Mouse (Mus musculus): ENCODE measurements at regions not wholly inside any gene's neighbourhood (a gene's known extent, or its start where the extent isn't known, plus 50 kb on each side); places are given as distances from the start of the nearest gene placed in this dataset.

GRCm38 (mm10) chr16:24150512-24150911 is 161.9 kb upstream of the Bcl6 start:
- no peak for DNase-seq (ENCODE audit: low read depth, low spot score)

DNA sequence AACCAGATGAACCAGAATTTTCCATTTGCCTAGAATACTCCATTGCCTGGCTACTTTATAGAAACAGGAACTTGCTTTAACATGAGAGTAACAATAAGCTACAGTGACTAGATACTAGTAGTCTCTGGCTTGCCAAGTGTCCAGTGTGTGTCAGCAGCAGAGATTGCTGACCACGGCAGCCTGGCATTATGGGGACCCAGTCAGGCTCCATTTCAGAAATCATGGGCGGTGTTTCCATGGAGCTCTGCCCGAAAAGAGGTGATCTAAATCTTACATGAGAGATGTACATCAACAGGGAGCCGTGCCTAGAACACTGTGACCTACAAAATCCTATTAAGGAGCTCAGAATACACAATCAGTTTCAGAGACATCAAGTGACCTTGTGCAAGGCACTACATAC is 160.8 kb upstream of the Bcl6 start:
- DNase-seq (ENCODE audit: low read depth, low spot score), result no peak

GRCm38 (mm10) chr16:24143894-24144293 is 155.2 kb upstream of the Bcl6 start:
- no peak for DNase-seq (ENCODE audit: low read depth, low spot score)

DNA sequence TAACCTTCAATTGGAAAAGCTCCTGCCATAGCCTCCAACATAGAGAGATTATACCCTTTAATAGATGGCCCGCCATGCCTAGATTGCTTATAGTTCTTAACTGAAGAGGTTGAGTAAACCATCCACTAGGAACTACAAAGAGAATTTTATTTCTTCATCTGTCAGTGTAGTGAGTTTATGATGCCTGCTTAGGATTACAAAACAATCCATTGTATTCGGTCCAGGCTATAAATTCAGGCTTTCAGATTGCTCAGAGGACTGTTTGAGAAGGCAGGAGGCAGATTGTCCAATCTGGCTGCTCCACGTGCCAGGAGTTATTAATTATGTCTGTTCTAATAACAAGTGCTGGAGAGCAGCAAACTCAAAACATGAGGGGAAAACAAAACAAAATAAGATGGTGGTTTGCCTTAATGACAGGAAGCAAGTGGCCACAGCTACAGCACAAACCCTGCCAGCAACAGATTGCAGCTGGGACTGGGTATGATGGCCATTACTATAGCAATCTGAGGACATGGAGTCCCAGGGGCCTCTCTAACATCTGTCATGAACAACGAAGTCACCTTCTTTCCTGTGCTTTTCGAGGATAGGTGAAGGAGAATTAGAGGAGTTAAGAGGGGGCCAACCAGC is 154.4 kb upstream of the Bcl6 start:
- no peak for DNase-seq (ENCODE audit: low read depth, low spot score)

GRCm38 (mm10) chr16:24139109-24139508 is 150.5 kb upstream of the Bcl6 start:
- no peak for DNase-seq (ENCODE audit: low read depth, low spot score)

GRCm38 (mm10) chr16:24137266-24138033 is 148.8 kb upstream of the Bcl6 start:
- no peak for DNase-seq (ENCODE audit: low read depth, low spot score)

GRCm38 (mm10) chr16:24136483-24137148 is 148.0 kb upstream of the Bcl6 start:
- no peak for DNase-seq (ENCODE audit: low read depth, low spot score)

GRCm38 (mm10) chr16:24135841-24136240 is 147.2 kb upstream of the Bcl6 start:
- DNase-seq (ENCODE audit: low read depth, low spot score), result no peak

DNA sequence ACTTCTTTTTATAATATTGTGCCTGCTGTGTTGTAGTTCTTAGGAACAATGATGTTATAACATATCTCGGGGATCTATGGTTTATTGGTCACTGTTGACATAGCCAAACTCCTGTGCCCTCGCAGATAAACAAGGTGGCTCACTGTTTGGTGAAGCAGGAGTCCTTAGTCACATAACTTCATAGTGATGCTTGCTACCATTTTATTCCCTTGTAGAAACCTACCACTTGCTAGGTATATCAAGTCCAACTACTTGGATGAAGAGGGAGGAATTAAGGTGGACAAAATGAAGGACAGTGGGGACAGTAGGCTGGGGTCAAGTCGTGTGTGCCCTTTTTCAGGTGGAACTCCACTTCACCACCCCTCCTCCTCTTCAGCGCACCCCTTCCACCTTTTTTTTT is 146.7 kb upstream of the Bcl6 start:
- DNase-seq (ENCODE audit: low read depth, low spot score), result no peak

DNA sequence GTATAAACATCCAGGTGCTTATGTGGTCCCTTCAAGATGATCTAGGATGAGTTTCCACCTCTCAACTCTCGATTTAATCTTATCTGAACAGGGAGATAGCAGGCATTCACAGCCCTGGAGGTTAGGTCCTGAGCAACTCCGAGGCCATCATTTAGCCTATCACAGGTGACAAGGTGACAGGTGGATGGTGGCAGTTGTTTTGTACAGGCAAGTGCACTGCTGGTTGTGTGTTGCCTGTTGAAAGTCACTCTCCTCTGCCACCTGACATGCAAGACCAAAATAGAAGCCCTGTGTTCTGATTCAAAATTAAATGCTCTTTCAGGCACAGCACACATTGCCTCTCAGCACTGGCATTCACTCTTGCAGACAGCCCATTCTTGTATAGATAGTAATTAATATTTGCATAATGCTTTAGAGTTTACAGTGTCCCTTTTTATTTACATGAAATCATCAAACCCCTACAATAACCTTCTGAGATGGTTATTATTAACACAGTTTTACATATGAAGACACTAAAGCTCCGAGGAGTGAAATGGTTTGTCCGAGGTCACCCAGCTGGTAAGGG is 145.9 kb upstream of the Bcl6 start:
- DNase-seq (ENCODE audit: low read depth, low spot score), result no peak

DNA sequence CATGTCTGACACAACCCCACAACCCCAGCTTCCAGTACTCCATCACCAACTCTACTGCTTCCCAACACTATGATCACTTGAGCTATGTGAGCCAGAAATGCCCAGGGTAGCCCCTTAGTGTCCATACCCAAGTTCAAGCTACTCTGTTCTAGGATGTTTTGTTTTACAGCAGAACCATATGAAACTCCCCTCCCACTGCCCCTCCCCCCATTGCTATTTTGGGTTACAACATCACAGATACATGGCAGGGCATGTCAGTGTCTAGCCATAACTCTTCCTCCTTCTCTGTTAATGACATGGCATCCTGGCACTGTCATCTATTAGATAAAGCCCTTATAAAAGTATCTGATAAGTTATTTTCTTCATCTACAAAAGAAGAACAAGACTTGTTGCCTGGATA is 142.0 kb upstream of the Bcl6 start:
- no peak for DNase-seq (ENCODE audit: low read depth, low spot score)

DNA sequence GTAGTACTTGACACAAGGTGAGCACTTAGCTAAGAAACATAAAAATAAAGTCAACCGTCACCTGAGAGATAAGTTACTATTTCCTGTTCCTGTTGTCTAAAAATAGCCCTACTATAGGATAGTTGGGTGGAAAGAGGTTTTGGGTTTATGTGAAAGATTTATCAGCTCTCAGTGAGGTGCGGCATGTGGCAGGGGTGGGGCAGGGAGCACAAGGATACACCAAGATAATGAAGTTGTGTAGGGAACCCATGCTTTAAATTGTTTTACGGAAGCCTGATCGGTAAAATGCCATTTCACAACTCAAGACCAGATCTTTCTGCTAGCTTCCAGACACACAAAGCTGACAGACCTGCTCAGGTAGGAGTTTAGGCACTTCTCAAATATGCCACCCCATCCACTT is 141.0 kb upstream of the Bcl6 start:
- no peak for DNase-seq (ENCODE audit: low read depth, low spot score)

DNA sequence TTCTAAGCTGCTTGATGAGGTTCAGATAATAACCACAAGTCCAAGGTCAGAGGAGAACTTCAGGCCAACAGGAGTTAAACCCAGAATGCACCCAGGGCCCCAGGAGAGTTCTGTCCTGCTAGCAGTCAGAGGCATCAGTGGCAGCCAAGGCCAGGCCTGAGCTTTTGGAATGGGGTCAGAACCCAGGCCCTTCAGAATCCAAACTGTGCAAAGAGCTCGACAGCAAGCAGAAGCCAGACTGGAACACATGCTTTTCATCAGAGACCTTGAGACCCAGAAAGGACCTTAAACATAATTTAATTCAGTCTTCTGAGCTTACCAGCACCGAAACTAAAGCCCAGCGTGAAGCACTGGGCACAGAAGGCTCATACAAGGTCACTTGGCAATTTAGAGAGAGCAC is 139.9 kb upstream of the Bcl6 start:
- no peak for DNase-seq (ENCODE audit: low read depth, low spot score)

GRCm38 (mm10) chr16:24124766-24125165 is 136.1 kb upstream of the Bcl6 start:
- no peak for DNase-seq (ENCODE audit: low read depth, low spot score)

DNA sequence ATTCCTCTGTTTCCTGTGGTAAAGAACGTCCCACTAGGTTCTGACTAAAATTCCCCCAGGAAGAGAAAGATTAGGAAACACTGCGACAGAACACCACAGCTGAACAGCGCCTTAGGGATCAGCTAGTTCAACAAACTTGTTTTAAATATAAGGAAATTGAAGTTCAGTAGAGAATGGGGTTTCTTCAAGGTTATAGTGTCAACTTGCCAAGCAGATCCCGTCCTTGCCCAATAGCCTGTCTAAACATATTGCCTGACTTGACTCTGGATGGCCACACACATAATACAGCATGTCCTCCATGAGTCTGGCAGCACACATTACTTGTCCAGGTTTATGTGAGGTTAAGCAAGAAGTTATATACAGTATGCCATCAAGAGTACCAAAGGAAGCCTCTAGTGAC is 135.4 kb upstream of the Bcl6 start:
- DNase-seq (ENCODE audit: low read depth, low spot score), result no peak

- DNase-seq (ENCODE audit: low read depth, low spot score), result no peak
Observed at GRCm38 (mm10) chr16:24121633-24122032, 133.0 kb upstream of the Bcl6 start.

GRCm38 (mm10) chr16:24120836-24121235 is 132.2 kb upstream of the Bcl6 start:
- DNase-seq (ENCODE audit: low read depth, low spot score), result no peak

GRCm38 (mm10) chr16:24118487-24118886 is 129.8 kb upstream of the Bcl6 start:
- no peak for DNase-seq (ENCODE audit: low read depth, low spot score)

DNA sequence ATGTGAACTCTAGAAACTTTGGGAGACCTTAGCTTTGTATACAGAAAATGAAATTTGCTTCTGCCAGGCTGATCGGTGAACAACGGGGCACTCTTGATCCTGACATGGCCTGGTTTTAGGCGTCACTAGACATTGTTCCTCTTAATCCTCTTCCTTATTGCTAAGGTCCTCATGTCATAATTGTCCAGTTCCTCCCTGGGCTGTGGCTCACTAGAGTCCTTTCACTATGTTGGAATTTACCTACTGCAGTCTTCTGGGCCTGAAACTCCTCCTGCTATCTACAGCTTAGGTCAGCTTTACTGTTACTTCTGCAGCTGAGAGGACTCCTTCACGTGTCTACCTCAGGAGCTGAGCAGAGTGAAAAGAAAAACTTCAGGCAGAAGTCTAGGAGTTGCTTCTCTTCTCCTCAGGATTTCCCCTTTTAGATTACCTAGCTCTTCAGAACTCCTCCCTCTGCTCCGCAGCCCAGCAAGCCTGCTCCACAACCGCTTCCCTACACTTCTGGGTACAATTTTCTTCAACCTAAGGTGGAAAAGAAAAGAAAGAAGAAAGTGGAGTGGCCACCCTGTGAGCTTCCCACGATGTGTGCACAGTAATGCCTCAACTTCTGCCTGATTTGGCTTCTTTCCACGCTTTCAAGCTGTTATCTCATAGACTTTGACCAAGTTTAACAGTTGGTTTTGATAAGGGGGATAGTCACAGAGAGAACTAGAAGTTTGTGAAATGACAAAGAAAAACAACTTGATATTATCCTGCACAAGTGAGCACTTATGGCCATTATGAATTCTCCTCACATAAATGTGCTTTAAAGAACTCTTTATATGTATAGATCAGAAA is 114.4 kb upstream of the Bcl6 start:
- DNase-seq (ENCODE audit: low read depth, low spot score), result no peak

DNA sequence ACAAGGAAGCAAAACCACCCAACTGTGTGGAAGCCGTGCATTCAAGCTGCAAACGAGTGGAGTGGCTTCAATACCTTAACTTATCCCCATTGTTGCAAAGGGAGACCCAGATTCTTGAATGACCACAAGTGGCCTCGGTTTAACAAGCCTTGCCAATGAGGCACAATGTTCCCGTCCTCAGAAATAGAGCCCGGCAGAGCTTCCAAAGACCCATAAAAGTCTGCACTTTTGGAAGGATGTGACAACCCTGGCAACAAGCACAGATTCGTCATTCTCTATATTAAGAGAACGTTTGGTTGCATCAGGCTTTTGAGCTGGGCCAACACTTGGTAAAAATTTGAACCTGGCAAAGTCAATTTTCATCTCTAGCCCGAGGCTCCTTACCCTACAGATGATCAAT is 108.9 kb upstream of the Bcl6 start:
- DNase-seq (ENCODE audit: low read depth, low spot score), result no peak

DNA sequence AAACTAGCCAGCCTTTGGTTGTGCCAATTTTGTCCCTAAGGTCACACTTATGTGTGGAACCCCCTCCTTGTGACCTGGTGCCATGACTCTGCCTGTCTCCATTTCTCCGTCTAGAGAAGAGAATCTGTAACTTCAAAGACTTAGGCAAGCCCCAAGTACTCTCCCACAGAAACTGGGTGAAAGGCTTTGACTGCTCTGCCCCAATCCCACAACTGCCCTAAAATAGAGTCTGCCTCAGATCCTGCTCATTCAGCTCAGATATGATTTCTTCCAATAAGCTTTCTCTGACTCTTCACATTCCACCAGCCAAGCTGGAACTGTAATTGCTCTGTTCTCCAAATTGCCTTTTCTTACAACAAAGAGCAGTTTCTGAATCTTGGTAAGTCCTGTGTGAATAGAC is 107.4 kb upstream of the Bcl6 start:
- DNase-seq (ENCODE audit: low read depth, low spot score), result no peak

- no peak for DNase-seq (ENCODE audit: low read depth, low spot score)
Observed at GRCm38 (mm10) chr16:24095630-24096029, 107.0 kb upstream of the Bcl6 start.
